Mouse (Mus musculus) lung, adult 18-20 months (tissue): ENCODE results near the gene Atp11a.

Experiments used
- DNase-seq, 2 experiments: peaks; one replicate each; pipeline ENCODE4 v3.0.0; 2022; ENCODE audit warnings: mixed read lengths in 2 of 2

Atp11a gene

DNA sequence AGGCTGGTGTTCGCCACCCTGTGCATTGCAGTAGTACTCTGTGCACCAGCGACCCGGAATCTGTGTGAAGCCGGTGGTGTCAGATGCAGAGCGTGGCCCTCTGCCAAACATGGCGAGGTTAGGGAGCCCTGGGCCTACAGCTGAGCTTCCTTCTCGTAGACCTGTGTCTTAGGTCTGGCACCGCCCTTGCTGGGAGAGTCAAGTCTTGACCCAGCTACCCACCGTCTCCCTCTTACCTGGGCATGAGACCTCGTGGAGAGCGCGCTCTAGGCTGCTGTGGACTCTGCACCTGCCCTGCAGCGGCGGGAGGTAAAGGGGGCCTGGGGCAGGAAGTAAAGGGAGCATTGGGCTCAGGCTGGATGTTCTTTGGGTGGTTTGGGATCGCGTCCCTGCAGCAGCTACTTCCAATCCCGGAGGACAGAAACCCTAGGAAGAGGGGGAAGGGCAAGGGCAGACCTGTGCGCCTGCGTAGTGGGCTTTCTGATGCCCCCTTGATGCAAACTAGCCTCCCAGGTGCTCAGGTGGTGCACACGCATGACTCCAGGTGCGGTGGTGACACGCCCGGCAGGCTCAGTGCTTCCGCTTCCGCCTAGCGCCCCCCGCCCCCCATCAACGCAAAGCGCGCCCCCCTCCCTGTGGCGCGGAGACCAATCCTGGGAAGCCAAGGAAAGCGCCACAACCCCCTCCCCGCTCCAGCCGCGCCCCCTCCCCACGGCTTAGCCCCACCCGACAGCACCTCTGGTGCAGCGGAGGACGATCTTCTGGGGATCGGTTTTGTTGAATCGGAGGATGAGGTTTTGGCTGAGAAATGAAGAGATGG is 158.6 kb downstream of the Atp11a start:
- no peak for DNase-seq

DNA sequence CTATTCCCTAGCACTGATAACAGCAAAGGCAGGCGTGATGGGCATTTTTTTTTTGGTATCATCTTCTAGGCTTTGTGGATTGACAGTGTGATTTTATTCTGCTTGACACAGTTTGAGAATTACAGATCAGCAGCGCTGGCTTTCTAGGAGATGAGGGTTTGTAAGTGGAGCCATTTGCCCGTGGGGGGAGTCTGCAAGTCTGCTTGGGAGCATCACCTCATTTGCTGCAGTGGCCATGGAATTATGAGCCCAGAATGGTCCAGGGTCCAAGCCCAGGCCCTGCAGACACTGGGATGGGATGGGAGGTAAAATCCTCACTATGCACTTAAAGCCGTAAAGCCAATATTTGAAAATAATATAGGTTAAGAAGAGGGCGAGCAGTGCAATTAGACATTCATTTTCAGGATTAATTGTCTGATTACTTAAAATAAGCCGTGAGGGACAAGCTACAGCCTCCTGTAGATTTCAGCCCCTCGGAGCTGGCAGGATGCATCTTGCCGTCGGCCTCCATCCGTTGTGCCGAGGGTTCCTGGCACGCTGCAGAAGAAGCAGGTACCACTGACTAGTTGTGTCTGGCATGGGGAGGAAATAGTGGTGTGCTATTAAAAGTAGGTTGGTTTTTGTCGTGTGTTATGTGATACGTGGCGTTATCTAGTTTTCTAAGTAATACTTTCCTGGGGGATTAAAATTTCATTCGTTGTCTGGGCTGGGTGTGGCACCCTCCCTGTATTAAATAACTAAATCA is 159.5 kb downstream of the Atp11a start:
- DNase-seq = no peak

DNA sequence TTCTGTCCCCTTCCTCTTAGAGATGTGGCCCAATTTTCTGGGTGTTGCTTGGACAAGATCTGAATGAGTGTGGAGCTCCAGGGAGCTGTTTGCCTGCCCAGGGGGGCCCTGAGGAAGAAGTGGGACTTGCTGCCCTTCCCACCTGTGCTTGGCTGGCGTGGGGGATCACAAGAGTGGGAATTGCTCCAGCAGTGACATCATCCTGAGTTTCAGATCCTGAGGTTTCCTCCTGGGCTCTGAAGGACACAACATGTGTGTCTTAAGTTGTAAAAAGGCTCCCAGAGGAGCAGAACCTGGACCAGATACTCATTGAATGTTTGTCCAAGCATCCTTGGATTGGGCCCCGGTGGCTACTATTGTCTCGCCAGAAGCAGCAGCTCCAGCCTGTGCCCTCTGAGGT is 160.2 kb downstream of the Atp11a start:
- DNase-seq = no peak

DNA sequence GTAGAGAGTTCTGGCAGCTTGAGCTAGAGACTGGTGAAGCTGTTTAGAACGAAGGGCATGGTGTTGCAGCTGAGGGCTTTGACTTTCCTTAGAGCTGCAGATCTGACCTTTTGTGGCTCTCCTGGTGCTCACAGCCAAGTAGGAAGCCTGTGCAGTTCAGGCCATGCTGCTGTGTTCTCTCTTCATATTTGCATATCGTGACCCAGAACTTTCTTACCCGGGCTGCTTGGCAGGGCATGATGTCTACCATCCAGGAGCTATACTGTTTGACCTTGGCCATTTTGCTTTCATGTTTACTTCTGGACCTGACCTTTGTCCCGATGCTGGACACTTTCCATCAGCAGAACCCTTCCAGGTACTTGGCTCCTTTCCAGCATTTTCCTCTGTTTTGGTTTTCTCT is 161.0 kb downstream of the Atp11a start:
- no peak for DNase-seq
